Mouse (Mus musculus) bone marrow macrophage, adult 2 months (primary cell): ENCODE measurements at regions not wholly inside any gene's neighbourhood (a gene's known extent, or its start where the extent isn't known, plus 50 kb on each side); places are given as distances from the start of the nearest gene placed in this dataset.

Experiments used
- CTCF ChIP-seq: IDR thresholded peaks from 2 replicates; pipeline ENCODE4 v1.5.1; 2012; ENCODE audit warnings: low read depth, mild to moderate bottlenecking, low read length, moderate library complexity
- POLR2A ChIP-seq: IDR thresholded peaks from 2 replicates; pipeline ENCODE4 v1.6.1; 2012; ENCODE audit warnings: mild to moderate bottlenecking, low read depth, low read length, borderline replicate concordance

- TF ChIP-seq POLR2A (no peak), CTCF (no peak)
Measured at GRCm38 (mm10) chr4:95202478-95202877, 150.5 kb upstream of the Jun start.
